Mouse (Mus musculus) retina, postnatal 7 days (tissue): ENCODE results near the gene Lrrc29.

ENCODE experiments used
- DNase-seq: peaks from one replicate; pipeline ENCODE4 v3.0.0-alpha.2; 2012; ENCODE audit warnings: low read depth, low spot score

Lrrc29 gene

DNA sequence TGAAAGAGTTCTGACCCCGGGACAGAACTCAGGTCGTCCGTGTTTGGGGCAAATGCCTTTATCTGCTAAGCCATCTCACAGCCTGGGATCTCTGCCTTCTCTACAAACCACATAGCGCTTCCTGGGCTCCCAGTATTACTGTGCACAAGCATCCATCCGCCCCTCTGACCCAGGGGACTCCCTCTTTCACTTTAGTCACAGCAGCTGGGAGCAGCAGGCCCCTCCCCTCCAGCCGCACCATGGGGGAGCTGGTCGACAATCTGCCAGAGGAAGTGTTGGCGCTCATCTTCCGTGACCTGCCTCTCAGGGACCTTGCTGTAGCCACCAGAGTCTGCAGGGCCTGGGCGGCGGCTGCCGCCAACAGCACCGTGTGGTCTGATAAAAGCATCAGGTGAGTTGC is 59.3 kb downstream of the Lrrc29 start:
- no peak for DNase-seq

DNA sequence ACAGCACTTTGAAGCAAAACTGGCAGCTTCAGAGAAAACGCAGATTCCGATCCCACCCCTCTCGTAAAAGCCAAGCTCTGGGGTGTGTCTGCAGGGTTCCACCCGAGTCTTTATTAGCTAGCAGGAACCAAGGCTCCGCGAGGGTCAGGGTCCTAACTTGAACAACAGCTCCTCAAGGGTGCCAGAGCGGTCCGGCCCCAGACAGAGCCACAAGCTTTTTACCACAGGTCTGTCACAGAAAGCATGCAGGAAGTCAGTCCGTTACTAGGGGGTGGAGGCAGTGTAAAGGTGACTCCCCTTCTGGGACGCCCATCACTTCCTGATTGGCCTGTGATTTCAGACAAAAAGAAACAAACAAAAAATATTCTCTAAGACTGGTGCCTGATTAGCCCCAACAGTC is 61.0 kb downstream of the Lrrc29 start:
- no peak for DNase-seq

DNA sequence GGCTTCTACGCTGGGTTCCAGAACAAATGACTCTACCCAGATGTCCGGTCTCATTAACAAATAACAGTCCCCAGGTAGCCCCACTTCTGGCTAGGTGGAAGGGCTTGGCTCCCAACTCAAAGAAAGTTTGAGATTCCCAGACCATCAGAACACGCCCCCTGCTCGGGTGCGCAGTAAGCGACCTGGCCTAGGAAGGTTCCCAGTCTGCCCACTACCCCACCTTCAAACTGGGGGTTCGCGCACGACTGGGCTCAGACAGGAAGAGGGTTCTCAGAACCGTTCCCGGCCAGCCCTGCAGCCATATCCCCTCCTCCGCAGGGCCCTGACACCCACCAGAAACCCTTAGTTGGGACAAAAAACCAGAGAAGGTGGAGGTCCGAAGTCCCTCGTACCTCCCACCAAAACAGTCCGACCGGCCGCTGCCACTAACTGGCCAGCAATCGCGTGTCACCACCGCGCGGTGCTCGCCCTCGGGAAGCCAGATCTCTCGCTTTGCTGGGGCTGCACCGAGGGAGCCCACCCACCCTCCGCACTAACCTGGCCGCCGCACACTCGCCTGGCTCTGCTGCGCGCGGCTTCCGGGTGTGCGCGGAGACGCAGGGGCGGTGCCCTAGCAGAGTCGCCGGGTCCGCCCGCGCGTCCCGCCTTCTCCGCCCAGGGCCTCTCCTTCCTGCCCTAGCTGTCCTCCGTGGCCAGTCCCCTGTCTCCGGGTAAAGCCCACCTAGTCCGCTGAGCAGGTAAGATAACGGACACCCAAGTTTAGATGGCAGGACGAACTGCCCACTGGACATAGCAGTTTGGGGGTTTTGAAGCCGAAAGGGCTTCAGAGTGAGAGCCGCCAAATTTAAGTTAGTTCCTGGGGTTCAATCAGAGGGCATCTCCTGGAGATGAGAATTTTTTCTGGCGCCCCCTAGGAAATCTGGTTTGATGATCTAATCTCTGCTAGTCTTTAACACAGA is 61.8 kb downstream of the Lrrc29 start, which contains the start of the genes Tradd and Fbxl8:
Gene Tradd (minus strand): TSS at position 586 of the 959 bp plus-strand sequence.
Gene Fbxl8 (plus strand): TSS at position 625 of the 959 bp plus-strand sequence.
- no peak for DNase-seq

DNA sequence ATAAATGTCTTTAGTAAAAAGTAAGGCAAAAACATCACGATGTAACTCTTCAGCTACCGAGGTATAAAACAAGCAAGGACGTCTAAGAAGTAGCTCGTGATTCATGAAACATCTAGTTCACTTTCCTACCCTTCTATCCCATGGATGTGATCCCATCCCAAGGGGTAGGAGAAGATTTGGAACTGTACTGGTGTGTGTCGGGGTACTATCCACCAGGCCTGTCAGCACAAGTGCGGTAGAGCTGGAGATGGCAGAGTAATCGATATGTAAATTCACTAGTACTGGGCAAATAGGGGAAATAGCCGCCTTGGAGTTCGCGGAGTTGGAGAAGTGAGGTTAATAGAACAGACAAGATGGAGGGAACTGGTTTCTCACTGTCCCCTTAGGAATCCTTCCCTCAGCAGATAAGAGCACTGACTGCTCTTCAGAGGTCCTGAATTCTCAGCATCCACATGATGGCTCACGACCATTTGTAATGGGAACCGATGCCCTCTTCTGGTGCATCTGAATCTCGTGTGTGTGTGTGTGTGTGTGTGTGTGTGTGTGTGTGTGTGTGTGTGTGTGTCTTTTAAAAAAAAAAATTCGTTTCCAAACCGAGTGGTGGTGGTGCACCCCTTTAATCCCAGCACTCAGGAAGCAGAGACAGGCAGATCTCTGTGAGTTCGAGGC is 62.7 kb downstream of the Lrrc29 start:
- no peak for DNase-seq
